Mouse (Mus musculus) liver, adult (tissue): Measurements from ENCODE around the gene Cdc14b.

Experiments
- GATA4 ChIP-seq: IDR thresholded peaks from 2 replicates; pipeline ENCODE4 v1.6.1; 2014; ENCODE audit warnings: mild to moderate bottlenecking, low read length; ENCODE audit not compliant: insufficient replicate concordance

Gene Cdc14b

GRCm38 (mm10) chr13:64274879-64275753 lies at the start of gene Cdc14b:
Gene Cdc14b (minus strand): TSS chr13:64275290.
- no peak for TF ChIP-seq GATA4

DNA sequence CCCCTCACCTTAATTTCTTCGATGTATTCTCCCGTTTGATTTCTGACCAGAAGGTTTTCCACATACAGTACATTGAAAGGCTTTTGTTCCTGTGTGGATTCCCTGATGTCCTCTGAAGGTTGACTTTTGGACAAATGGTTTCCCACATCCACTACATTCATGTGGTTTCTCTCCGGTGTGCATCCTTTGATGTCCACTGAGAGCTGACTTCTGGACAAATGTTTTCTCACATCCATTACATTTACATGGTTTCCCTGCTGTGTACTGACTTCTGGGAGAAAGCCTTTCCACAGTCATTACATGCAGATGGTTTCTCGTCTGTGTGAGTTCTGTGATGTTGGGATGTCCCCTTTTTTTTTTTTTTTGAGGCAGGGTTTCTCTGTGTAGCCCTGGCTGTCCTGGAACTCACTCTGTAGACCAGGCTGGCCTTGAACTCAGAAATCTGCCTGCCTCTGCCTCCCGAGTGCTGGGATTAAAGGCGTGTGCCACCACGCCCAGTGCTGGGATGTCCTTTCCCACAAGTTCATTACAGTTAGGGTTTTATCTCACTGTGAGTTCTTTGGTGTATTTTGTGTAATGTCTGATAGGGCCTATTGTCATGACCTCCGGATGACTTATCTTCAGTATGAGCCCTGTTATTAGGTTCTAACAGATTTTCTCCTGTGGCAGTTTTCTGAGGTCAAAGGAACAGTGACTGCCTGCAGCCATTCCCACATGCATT lies 47.6 kb upstream of the Cdc14b start:
- TF ChIP-seq GATA4, result no peak

DNA sequence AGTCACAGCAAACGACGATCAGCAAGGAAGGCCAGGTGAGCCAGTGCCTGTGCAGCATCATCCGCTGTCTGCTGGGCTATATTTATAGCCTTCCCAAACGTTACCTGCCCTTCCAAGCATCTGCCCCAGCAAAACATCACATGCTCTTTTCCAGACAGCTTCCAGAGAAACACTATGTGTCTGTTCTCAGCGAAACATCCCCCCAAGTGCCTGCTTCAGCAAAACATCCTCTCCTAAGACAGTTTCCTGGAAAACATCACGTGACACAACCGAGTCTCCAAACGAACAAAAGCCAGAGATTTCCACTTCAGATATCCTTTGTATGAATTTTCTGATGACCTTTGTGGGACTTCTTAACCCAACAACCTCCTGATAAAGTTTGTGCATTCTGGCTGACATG lies 45.2 kb upstream of the Cdc14b start:
- peak; percentile 54; the same call in 1 of the 2 replicates for TF ChIP-seq GATA4

GRCm38 (mm10) chr13:64319782-64320181 lies 44.7 kb upstream of the Cdc14b start:
- no peak for TF ChIP-seq GATA4

DNA sequence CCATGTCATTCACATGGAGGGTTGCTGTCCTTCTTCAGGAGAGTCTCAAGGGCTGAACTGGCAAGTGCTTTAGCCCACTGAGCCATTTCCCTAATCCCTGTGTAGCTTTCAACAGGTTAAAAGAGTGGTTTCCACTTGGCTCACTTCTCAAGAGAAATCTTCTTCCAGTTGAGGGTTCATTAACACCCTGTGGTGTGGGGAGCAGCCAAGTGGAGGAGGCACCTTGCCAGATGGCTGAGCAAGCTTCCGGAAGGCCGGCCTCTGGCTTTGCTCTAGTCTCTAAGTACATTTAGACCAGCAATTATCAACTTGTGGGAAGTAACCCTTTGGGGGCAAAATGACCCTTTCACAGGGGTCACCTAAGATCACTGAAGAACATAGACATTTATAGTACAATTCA lies 43.3 kb upstream of the Cdc14b start:
- no peak for TF ChIP-seq GATA4

- no peak for TF ChIP-seq GATA4
These were observed 40.5 kb upstream of the Cdc14b start for GRCm38 (mm10) chr13:64315483-64316050.

DNA sequence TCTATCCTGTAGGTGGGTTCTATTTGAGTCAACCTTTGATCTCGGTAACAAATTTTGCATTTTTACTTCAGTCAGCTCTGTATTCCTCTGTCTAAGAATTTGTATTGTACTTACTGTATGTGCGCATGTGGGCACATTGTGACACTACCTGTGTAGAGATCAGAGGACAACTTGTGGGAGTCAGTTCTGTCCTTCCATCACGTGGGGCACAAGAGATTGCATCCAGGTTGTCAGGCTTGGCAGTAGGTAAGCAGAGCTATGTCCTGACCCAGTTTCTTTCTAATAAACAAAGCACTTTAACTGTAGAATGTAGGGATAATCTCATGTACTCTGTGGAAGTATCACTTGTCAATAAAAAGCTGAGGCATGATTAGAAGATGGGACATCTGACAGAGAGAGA lies 39.0 kb upstream of the Cdc14b start:
- no peak for TF ChIP-seq GATA4

- no peak for TF ChIP-seq GATA4
These were observed 37.8 kb upstream of the Cdc14b start for GRCm38 (mm10) chr13:64312916-64313289.

- no peak for TF ChIP-seq GATA4
These were observed 37.2 kb upstream of the Cdc14b start, which contains the start of gene Aaed1 for GRCm38 (mm10) chr13:64312024-64312915. Gene Aaed1 (minus strand): TSS chr13:64312710.

- TF ChIP-seq GATA4, result no peak
These were observed 36.2 kb upstream of the Cdc14b start for GRCm38 (mm10) chr13:64311266-64311665.

- TF ChIP-seq GATA4, result no peak; the same call in 1 of the 2 replicates
These were observed 35.5 kb upstream of the Cdc14b start for GRCm38 (mm10) chr13:64310585-64310984.

GRCm38 (mm10) chr13:64309842-64310241 lies 34.8 kb upstream of the Cdc14b start:
- no peak for TF ChIP-seq GATA4

GRCm38 (mm10) chr13:64309036-64309435 lies 33.9 kb upstream of the Cdc14b start:
- TF ChIP-seq GATA4, result no peak

GRCm38 (mm10) chr13:64307508-64307907 lies 32.4 kb upstream of the Cdc14b start:
- no peak for TF ChIP-seq GATA4

- TF ChIP-seq GATA4, result no peak
These were observed 31.0 kb upstream of the Cdc14b start for GRCm38 (mm10) chr13:64306078-64306477.
